Mouse (Mus musculus) embryonic facial prominence, embryonic 11.5 days (tissue): Measurements from ENCODE around the gene Kifc3. TPM values are rescaled to one million over a fixed set of nuclear protein-coding genes. Genes with fewer than 3 reads are reported as not detected.

Source experiments
- ATAC-seq: fragments of 200-750 bp; cut with Nextera tagmentation; replicated peaks from 2 replicates; pipeline ENCODE4 v1.8.0; 2017; ENCODE audit warnings: low read depth; ENCODE audit not compliant: insufficient number of reproducible peaks, low FRiP score, low TSS enrichment
- DNase-seq: peaks from one replicate; pipeline ENCODE4 v3.0.0-alpha.2; 2015; ENCODE audit warnings: low spot score
- H3K27ac ChIP-seq: fragments of 300-500 bp; sonication (generic); replicated peaks from 2 replicates; pipeline ENCODE4 v1.5.1; 2014; ENCODE audit warnings: mild to moderate bottlenecking, low read depth, low read length, control low read depth
- H3K27me3 ChIP-seq: fragments of 300-500 bp; sonication (generic); 2 replicates; pipeline ENCODE4 v1.6.1; 2014; ENCODE audit warnings: mild to moderate bottlenecking, low read length, moderate library complexity, mixed read lengths; ENCODE audit not compliant: control insufficient read depth, insufficient read depth
- H3K36me3 ChIP-seq: fragments of 300-500 bp; sonication (generic); replicated peaks from 2 replicates; pipeline ENCODE4 v1.6.1; 2014; ENCODE audit warnings: low read depth, mild to moderate bottlenecking, low read length, moderate library complexity, mixed read lengths; ENCODE audit not compliant: control insufficient read depth, insufficient read depth
- H3K4me1 ChIP-seq: fragments of 300-500 bp; sonication (generic); 2 replicates; pipeline ENCODE4 v1.6.1; 2014; ENCODE audit warnings: low read length, mixed read lengths; ENCODE audit not compliant: control insufficient read depth, insufficient read depth
- H3K4me2 ChIP-seq: fragments of 300-500 bp; sonication (generic); 2 replicates; pipeline ENCODE4 v1.6.1; 2014; ENCODE audit warnings: low read depth, mild to moderate bottlenecking, control low read depth, low read length, moderate library complexity
- H3K4me3 ChIP-seq: fragments of 300-500 bp; sonication (generic); 2 replicates; pipeline ENCODE4 v1.5.1; 2014; ENCODE audit warnings: low read depth, low read length, control low read depth
- H3K9ac ChIP-seq: fragments of 300-500 bp; sonication (generic); replicated peaks from 2 replicates; pipeline ENCODE4 v1.6.1; 2014; ENCODE audit warnings: mild to moderate bottlenecking, control low read depth, low read length
- H3K9me3 ChIP-seq: fragments of 300-500 bp; sonication (generic); replicated peaks from 2 replicates; pipeline ENCODE4 v1.6.1; 2016; ENCODE audit warnings: mild to moderate bottlenecking, low read length, inconsistent platforms, mixed read lengths; ENCODE audit not compliant: control insufficient read depth
- WGBS: fragments of 180-500 bp; shearing (Covaris S2); extraction: QIAGEN DNeasy Blood & Tissue Kit; methylation state at CpG from one replicate; pipeline ENCODE4 v1.1.7; 2014; 5-methylcytosine and 5-hydroxymethylcytosine counted together
- polyA plus RNA-seq: library from polyadenylated mRNA; unstranded; fragments of >200 nt; fragmentation: Nextera tagmentation; extraction: Ambion mirVana; gene quantifications from 2 replicates; pipeline ENCODE4 v1.2.1, GENCODE M21; 2014

Gene Kifc3
- polyA plus RNA-seq, 1 experiment from 2014 or later: 3.9 TPM

DNA sequence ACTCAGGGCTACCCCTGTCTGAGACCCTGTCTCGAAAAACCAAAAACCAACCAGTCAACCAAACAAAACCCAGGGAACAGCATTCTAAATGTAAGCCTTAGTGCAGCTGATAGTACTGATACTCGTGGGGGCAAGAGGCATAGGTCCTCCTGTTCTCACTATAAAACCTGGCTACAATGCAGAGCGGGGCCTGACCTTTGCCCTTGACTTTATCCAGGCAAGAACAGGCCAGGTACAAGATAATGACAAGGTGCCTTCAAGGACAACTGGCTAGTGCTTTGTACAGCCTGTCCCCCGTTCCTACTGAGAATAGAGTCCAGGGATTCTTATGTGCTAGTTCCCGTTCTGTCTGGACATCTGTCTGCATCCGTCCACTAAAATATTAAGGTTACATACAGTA is 25.6 kb downstream of the Kifc3 start:
- 88% methylated on average over 6 of the region's 6 CpGs for WGBS
- H3K36me3 ChIP-seq: no peaks in the 10 kb centered on the region
- H3K27ac ChIP-seq: no peak overlapping the region
- H3K9me3 ChIP-seq: no peaks in the 10 kb centered on the region
- H3K4me1 ChIP-seq: no peaks in the 10 kb centered on the region
- no peak for DNase-seq
- H3K9ac ChIP-seq: no peak overlapping the region
- no peak overlapping the region for H3K4me2 ChIP-seq
- no peak overlapping the region for H3K4me3 ChIP-seq
- no peak for ATAC-seq
- H3K27me3 ChIP-seq: no peaks in the 10 kb centered on the region

DNA sequence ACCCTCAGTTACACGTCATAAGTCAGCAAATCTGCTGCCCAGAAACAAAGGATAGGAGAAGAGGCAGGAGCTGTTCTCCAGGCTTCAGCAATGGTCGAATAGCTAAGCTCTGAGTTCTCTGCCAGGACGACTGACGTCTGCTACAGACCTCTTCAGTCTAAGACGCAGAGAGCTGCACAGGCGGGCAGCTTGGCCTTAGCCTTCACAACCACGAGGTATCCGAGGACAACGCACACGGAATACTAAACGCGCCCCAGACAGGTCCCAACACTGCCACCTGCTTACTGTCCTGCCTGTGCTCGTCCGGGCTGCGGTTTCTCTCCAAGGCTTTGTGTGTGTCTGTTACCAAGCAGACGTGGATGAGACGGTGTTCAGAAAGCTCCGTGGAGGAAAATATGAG is 26.8 kb downstream of the Kifc3 start:
- H3K9me3 ChIP-seq: no peaks in the 10 kb centered on the region
- WGBS: 62% methylated on average over 18 of the region's 18 CpGs
- DNase-seq (peak; percentile 25), ATAC-seq (peak; percentile 61)
- no peaks in the 10 kb centered on the region for H3K4me1 ChIP-seq
- H3K36me3 ChIP-seq: no peaks in the 10 kb centered on the region
- H3K27ac ChIP-seq: no peak overlapping the region
- H3K4me2 ChIP-seq: no peak overlapping the region
- H3K4me3 ChIP-seq: no peak overlapping the region
- no peaks in the 10 kb centered on the region for H3K27me3 ChIP-seq
- H3K9ac ChIP-seq: no peak overlapping the region

DNA sequence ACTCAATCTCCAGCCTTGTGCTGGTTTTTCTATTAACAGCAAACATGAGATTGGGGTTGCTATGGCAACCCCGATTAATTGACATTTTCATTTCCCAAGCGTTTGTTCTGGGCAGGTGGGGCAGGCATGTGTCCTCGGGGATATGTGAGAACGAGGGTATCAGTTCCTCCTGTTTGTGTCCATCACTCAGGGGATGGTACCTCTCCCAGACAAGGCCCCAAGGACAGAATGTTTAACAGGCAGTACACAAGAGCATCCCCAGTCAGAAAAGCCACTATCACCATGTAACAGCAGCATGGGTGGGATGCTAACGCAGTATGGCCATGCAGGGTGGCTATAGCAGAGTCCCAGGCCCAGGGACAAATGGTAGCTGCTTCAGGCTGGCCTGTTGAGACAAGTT is 27.3 kb downstream of the Kifc3 start:
- 58% methylated on average over 5 of the region's 5 CpGs for WGBS
- peak; percentile 17 for DNase-seq
- H3K36me3 ChIP-seq: no peaks in the 10 kb centered on the region
- H3K9ac ChIP-seq: no peak overlapping the region
- H3K9me3 ChIP-seq: no peaks in the 10 kb centered on the region
- H3K27ac ChIP-seq: no peak overlapping the region
- H3K4me3 ChIP-seq: no peak overlapping the region
- H3K4me2 ChIP-seq: no peak overlapping the region
- no peaks in the 10 kb centered on the region for H3K27me3 ChIP-seq
- no peak; the same call in 1 of the 2 replicates for ATAC-seq
- H3K4me1 ChIP-seq: no peaks in the 10 kb centered on the region

DNA sequence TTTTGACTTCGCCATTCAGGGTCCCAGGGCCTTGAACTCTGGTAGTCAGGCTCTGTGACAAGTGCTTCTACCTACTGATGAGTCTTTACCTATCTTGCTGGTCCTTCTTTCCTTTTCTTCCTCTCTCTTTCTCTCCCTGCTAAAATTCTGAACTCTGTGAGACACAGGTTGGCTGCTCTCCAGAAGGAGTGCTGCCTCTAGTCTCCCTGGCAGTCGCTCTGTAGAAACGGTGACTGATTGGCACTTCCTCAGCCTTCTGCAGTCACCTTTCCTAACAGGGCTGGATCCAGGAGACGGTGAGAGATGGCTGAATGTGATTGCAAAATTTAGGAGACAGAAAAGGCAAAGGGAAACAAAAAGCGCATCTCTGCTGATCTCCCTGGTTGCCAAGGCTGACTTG is 30.2 kb downstream of the Kifc3 start:
- no peaks in the 10 kb centered on the region for H3K9me3 ChIP-seq
- no peak overlapping the region for H3K4me2 ChIP-seq
- no peak overlapping the region for H3K9ac ChIP-seq
- no peak overlapping the region for H3K27ac ChIP-seq
- H3K27me3 ChIP-seq: no peaks in the 10 kb centered on the region
- WGBS: 78% methylated on average over 5 of the region's 5 CpGs
- no peak overlapping the region for H3K4me3 ChIP-seq
- H3K4me1 ChIP-seq: no peaks in the 10 kb centered on the region
- DNase-seq: no peak
- ATAC-seq: no peak
- H3K36me3 ChIP-seq: no peaks in the 10 kb centered on the region

DNA sequence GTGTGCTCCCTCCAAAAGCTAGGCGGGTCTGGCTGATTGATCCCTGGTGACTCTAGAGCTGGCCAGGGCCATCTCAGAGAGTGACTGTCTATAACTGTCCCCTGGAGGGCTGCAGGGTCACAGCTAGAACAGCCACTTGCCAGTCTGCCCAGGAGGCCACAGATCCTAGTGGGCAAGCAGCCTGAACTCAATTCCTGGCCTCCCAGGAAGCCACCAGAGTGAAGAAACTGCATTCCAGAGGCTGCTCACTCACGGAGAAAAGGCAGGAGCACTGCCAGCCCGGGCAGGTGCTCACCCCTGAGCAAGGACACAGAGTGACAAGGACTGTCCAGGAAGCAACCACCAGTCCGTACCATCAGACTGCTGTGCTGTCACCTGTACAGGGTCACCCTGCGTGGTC is 34.9 kb downstream of the Kifc3 start:
- 64% methylated on average over 5 of the region's 5 CpGs for WGBS
- DNase-seq: no peak
- H3K27ac ChIP-seq: no peak overlapping the region

DNA sequence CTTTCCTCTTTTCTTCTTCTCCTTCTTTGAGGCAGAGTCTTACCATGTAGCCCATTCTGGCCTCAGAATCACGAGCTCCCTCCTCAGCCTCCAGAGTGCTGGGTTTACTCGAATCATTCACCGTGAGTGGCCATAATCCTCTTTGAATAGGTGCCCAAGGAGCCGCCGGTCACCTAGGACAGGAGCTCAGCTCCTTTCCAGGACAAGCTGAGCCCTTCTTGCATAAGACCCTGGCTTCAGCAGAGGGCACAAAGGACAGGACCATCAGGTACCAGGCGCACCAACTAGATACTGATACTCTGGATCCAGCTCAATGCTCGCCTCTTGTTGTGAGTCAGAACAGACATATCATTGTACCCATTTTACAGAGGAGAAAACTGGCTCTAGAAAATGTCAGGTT is 36.2 kb downstream of the Kifc3 start:
- WGBS: 81% methylated on average over 7 of the region's 7 CpGs
- DNase-seq: no peak

More for the DNA sequence above, 34.9 kb downstream of the Kifc3 start:
- H3K4me2 ChIP-seq: no peak overlapping the region
- H3K36me3 ChIP-seq: no peaks in the 10 kb centered on the region
- H3K9ac ChIP-seq: no peak overlapping the region
- no peaks in the 10 kb centered on the region for H3K4me1 ChIP-seq
- H3K9me3 ChIP-seq: no peaks in the 10 kb centered on the region
- no peak overlapping the region for H3K4me3 ChIP-seq
- ATAC-seq: no peak
- H3K27me3 ChIP-seq: no peaks in the 10 kb centered on the region

DNA sequence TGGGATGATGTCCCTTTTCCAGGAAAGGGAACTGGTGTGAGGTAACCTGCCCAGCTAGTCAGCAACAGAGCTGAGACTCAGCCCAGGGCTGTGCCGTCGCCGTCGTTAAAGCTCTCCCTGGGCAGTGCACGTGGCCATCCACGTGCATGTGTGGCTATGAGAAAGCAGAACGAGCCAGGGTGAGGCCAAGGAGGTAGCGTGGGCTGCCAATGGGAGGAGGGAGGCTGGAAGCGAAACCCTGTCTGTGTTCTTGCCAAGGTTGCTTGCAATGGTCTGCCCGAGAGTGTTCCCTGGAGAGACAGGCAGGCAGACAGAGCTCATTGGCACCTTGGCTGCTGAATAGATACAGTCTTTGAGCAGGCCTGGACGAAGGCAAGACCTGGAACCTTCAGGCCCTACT is 36.7 kb downstream of the Kifc3 start:
- no peak for ATAC-seq
- Histone ChIP-seq H3K4me1 (no peaks in the 10 kb centered on the region), H3K4me2 (no peak overlapping the region), H3K27ac (no peak overlapping the region), H3K36me3 (no peaks in the 10 kb centered on the region), H3K4me3 (no peak overlapping the region), H3K9me3 (no peaks in the 10 kb centered on the region), H3K9ac (no peak overlapping the region), H3K27me3 (no peaks in the 10 kb centered on the region)
- WGBS: 84% methylated on average over 11 of the region's 11 CpGs
- DNase-seq: no peak

More for the DNA sequence above, 36.2 kb downstream of the Kifc3 start:
- Histone ChIP-seq H3K9ac (no peak overlapping the region), H3K4me3 (no peak overlapping the region), H3K36me3 (no peaks in the 10 kb centered on the region), H3K27ac (no peak overlapping the region), H3K27me3 (no peaks in the 10 kb centered on the region), H3K4me1 (no peaks in the 10 kb centered on the region), H3K9me3 (no peaks in the 10 kb centered on the region), H3K4me2 (no peak overlapping the region)
- ATAC-seq: no peak

DNA sequence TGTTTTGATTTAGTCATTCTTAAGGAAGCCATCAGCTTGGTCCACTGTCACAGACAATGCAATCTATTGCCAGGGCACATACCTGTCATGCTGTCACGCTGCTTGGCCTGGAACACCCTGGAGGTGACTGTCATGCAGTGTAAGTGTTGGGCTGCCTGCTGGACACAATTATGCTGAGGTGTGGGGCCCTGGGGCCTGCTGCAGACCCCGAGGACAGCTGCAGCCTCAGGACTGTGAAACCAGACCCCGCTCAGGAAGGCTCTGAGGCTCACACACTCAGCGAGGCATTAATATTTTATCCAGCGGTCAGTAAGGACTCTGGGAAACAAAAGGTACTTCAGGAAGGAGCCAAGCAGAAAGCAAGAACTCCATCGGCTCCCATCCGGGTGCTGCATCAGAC is 38.1 kb downstream of the Kifc3 start:
- Histone ChIP-seq H3K9ac (no peak overlapping the region), H3K27ac (no peak overlapping the region), H3K36me3 (no peaks in the 10 kb centered on the region), H3K4me3 (no peak overlapping the region), H3K9me3 (no peaks in the 10 kb centered on the region), H3K27me3 (no peaks in the 10 kb centered on the region), H3K4me1 (no peaks in the 10 kb centered on the region), H3K4me2 (no peak overlapping the region)
- DNase-seq: no peak
- ATAC-seq: no peak
- 38% methylated on average over 7 of the region's 7 CpGs for WGBS
